Mouse (Mus musculus) testis, adult 2 months (tissue): Measurements from ENCODE around the gene Cd209g. TPM values are rescaled to one million over a fixed set of nuclear protein-coding genes. Genes with fewer than 3 reads are reported as not detected.

Experiments used
- H3K27ac ChIP-seq: fragments of 200-500 bp; 2 replicates; pipeline ENCODE4 v1.5.1; 2012; ENCODE audit warnings: low read depth, low read length; ENCODE audit not compliant: control insufficient read depth, insufficient read depth
- H3K27me3 ChIP-seq: fragments of 200-500 bp; 2 replicates; pipeline ENCODE4 v1.6.1; 2012; ENCODE audit warnings: mild to moderate bottlenecking, low read length, moderate library complexity; ENCODE audit not compliant: control insufficient read depth, insufficient read depth
- H3K36me3 ChIP-seq: fragments of 200-500 bp; 2 replicates; pipeline ENCODE4 v1.6.1; 2012; ENCODE audit warnings: mild to moderate bottlenecking, low read length; ENCODE audit not compliant: control insufficient read depth, insufficient read depth
- H3K4me1 ChIP-seq: fragments of 200-500 bp; 2 replicates; pipeline ENCODE4 v1.6.1; 2012; ENCODE audit warnings: low read length; ENCODE audit not compliant: control insufficient read depth, insufficient read depth
- H3K4me3 ChIP-seq: fragments of 200-500 bp; 2 replicates; pipeline ENCODE4 v1.5.1; 2012; ENCODE audit warnings: low read depth, mild to moderate bottlenecking, low read length, moderate library complexity, mixed read lengths; ENCODE audit not compliant: control insufficient read depth
- CTCF ChIP-seq: fragments of 200-500 bp; IDR thresholded peaks from 2 replicates; pipeline ENCODE4 v1.5.1; 2012; ENCODE audit warnings: low read depth, mild to moderate bottlenecking, inconsistent platforms, low read length, moderate library complexity; ENCODE audit not compliant: control insufficient read depth, insufficient read depth, insufficient replicate concordance
- POLR2A ChIP-seq: fragments of 200-500 bp; IDR thresholded peaks from 2 replicates; pipeline ENCODE4 v1.6.1; 2012; ENCODE audit warnings: low read depth, mild to moderate bottlenecking, inconsistent platforms, low read length, moderate library complexity; ENCODE audit not compliant: control insufficient read depth
- polyA plus RNA-seq: library from polyadenylated mRNA; depleted of rRNA; stranded (reverse); fragments of >200 nt; gene quantifications from 2 replicates; pipeline ENCODE4 v1.2.3, GENCODE M21; 2012

Cd209g gene
- polyA plus RNA-seq, 1 experiment = 0.73 TPM

GRCm38 (mm10) chr8:4154878-4155277 lies 21.0 kb downstream of the Cd209g start:
- no peak for TF ChIP-seq CTCF
- TF ChIP-seq POLR2A = no peak
- Histone ChIP-seq H3K4me1 (no peaks in the 10 kb centered on the region), H3K4me3 (no peak overlapping the region), H3K27ac (no peak overlapping the region), H3K36me3 (no peaks in the 10 kb centered on the region; the same call in 1 of the 2 replicates), H3K27me3 (no peaks in the 10 kb centered on the region)

GRCm38 (mm10) chr8:4162786-4163185 lies 28.9 kb downstream of the Cd209g start:
- H3K4me1 ChIP-seq = peaks cover 3% of the 10 kb centered on the region; the same call in 1 of the 2 replicates
- no peak overlapping the region for H3K27ac ChIP-seq
- no peaks in the 10 kb centered on the region for H3K27me3 ChIP-seq
- no peak overlapping the region for H3K4me3 ChIP-seq
- TF ChIP-seq CTCF (no peak), POLR2A (no peak)
- H3K36me3 ChIP-seq = no peaks in the 10 kb centered on the region; the same call in 1 of the 2 replicates

GRCm38 (mm10) chr8:4165176-4165851 lies 31.4 kb downstream of the Cd209g start:
- peaks cover 3% of the 10 kb centered on the region; the same call in 1 of the 2 replicates for H3K4me1 ChIP-seq
- H3K4me3 ChIP-seq = peak overlapping the region; percentile 95
- TF ChIP-seq CTCF (no peak), POLR2A (peak; percentile 30; the same call in 1 of the 2 replicates)
- H3K27me3 ChIP-seq = no peaks in the 10 kb centered on the region
- peak overlapping the region; percentile 85 for H3K27ac ChIP-seq
- H3K36me3 ChIP-seq = no peaks in the 10 kb centered on the region

GRCm38 (mm10) chr8:4165852-4166751 lies 32.2 kb downstream of the Cd209g start, which contains the start of gene Evi5l:
Evi5l (plus strand) TSS chr8:4166567.
- H3K36me3 ChIP-seq = no peaks in the 10 kb centered on the region
- peak within 1 kb of the TSS; percentile 95 for H3K4me3 ChIP-seq
- H3K27ac ChIP-seq = peak within 1 kb of the TSS; percentile 89
- no peak for TF ChIP-seq CTCF
- peak; percentile 46 for TF ChIP-seq POLR2A
- H3K27me3 ChIP-seq = no peaks in the 10 kb centered on the region
- peaks cover 5% of the 10 kb centered on the region for H3K4me1 ChIP-seq

- Histone ChIP-seq H3K4me3 (peak overlapping the region; percentile 95), H3K4me1 (peaks cover 5% of the 10 kb centered on the region), H3K27me3 (no peaks in the 10 kb centered on the region), H3K27ac (peak overlapping the region; percentile 89), H3K36me3 (no peaks in the 10 kb centered on the region)
- TF ChIP-seq CTCF (no peak), POLR2A (no peak)
Measured at GRCm38 (mm10) chr8:4166881-4167525, 33.1 kb downstream of the Cd209g start.

GRCm38 (mm10) chr8:4167918-4168317 lies 34.0 kb downstream of the Cd209g start:
- Histone ChIP-seq H3K27ac (peak overlapping the region; percentile 10), H3K4me1 (peaks cover 5% of the 10 kb centered on the region), H3K4me3 (peak overlapping the region; percentile 95), H3K36me3 (no peaks in the 10 kb centered on the region), H3K27me3 (no peaks in the 10 kb centered on the region)
- no peak for TF ChIP-seq POLR2A

GRCm38 (mm10) chr8:4172486-4172885 lies 38.6 kb downstream of the Cd209g start:
- no peak overlapping the region for H3K4me3 ChIP-seq
- H3K27ac ChIP-seq = no peak overlapping the region
- no peak for TF ChIP-seq CTCF
- TF ChIP-seq POLR2A = no peak
- H3K36me3 ChIP-seq = no peaks in the 10 kb centered on the region
- H3K4me1 ChIP-seq = peaks cover 2% of the 10 kb centered on the region; the same call in 1 of the 2 replicates
- no peaks in the 10 kb centered on the region for H3K27me3 ChIP-seq
